Mouse (Mus musculus) cerebellum, postnatal 36 days (tissue): ENCODE results near the gene Rnf207.
A peak's percentile ranks its signal among the peaks of the same experiment; 100 is the strongest.

ENCODE experiments used
- DNase-seq, 2 experiments: peaks; one replicate each; pipeline ENCODE4 v3.0.0; 2021 to 2022; ENCODE audit warnings: mixed read lengths in 2 of 2

Gene Rnf207

GRCm38 (mm10) chr4:152328691-152329090 lies 9.9 kb upstream of the Rnf207 start:
- peak in 1 of 2 experiments; percentile 61 for DNase-seq

GRCm38 (mm10) chr4:152326543-152326942 lies 7.8 kb upstream of the Rnf207 start:
- no peak for DNase-seq

- DNase-seq, result peak; percentile 93 to 95
Measured at GRCm38 (mm10) chr4:152325574-152326411, 7.0 kb upstream of the Rnf207 start, which contains the start of gene Rpl22. Gene Rpl22, plus strand, starts transcription at chr4:152325742.

- DNase-seq, result no peak
Measured at GRCm38 (mm10) chr4:152324641-152325562, 6.1 kb upstream of the Rnf207 start.

GRCm38 (mm10) chr4:152321464-152321863 lies 2.7 kb upstream of the Rnf207 start:
- no peak for DNase-seq

GRCm38 (mm10) chr4:152317631-152318033 lies 1.2 kb downstream of the Rnf207 start:
- DNase-seq, result no peak

- DNase-seq, result no peak
Measured at GRCm38 (mm10) chr4:152315498-152316213, 3.1 kb downstream of the Rnf207 start.

- no peak for DNase-seq
Measured at GRCm38 (mm10) chr4:152313934-152314333, 4.9 kb downstream of the Rnf207 start.

GRCm38 (mm10) chr4:152313211-152313632 lies 5.6 kb downstream of the Rnf207 start:
- DNase-seq, result no peak

GRCm38 (mm10) chr4:152312186-152312585 lies 6.6 kb downstream of the Rnf207 start:
- no peak for DNase-seq

GRCm38 (mm10) chr4:152307542-152307941 lies 11.3 kb downstream of the Rnf207 start:
- DNase-seq, result no peak

GRCm38 (mm10) chr4:152305991-152306390 lies 12.8 kb downstream of the Rnf207 start:
- no peak for DNase-seq

- DNase-seq, result no peak
Measured at GRCm38 (mm10) chr4:152304685-152305084, 14.1 kb downstream of the Rnf207 start.

GRCm38 (mm10) chr4:152303172-152303571 lies 15.6 kb downstream of the Rnf207 start:
- DNase-seq, result no peak

GRCm38 (mm10) chr4:152302012-152302411 lies 16.8 kb downstream of the Rnf207 start:
- DNase-seq, result no peak

GRCm38 (mm10) chr4:152300375-152300774 lies 18.4 kb downstream of the Rnf207 start:
- DNase-seq, result no peak

GRCm38 (mm10) chr4:152298836-152299235 lies 20.0 kb downstream of the Rnf207 start:
- no peak for DNase-seq

GRCm38 (mm10) chr4:152296874-152297861 lies 21.6 kb downstream of the Rnf207 start, which contains the start of gene Icmt:
Gene Icmt, plus strand, starts transcription at chr4:152297227.
- DNase-seq, result peak; percentile 99 to 100

GRCm38 (mm10) chr4:152296371-152296770 lies 22.4 kb downstream of the Rnf207 start:
- no peak for DNase-seq

- no peak for DNase-seq
Measured at GRCm38 (mm10) chr4:152295916-152296315, 22.9 kb downstream of the Rnf207 start.

GRCm38 (mm10) chr4:152294188-152294929 lies 24.4 kb downstream of the Rnf207 start:
- DNase-seq, result no peak
